Mouse (Mus musculus) heart, postnatal 0 days (tissue): ENCODE data around the gene Gpr85.

Experiments used
- CTCF ChIP-seq: IDR thresholded peaks from 2 replicates; pipeline ENCODE4 v1.5.1; 2016; ENCODE audit warnings: antibody characterized with exemption, control low read depth, low read depth
- EP300 ChIP-seq: IDR thresholded peaks from 2 replicates; pipeline ENCODE4 v1.6.1; 2016; ENCODE audit warnings: antibody characterized with exemption, low read depth

DNA sequence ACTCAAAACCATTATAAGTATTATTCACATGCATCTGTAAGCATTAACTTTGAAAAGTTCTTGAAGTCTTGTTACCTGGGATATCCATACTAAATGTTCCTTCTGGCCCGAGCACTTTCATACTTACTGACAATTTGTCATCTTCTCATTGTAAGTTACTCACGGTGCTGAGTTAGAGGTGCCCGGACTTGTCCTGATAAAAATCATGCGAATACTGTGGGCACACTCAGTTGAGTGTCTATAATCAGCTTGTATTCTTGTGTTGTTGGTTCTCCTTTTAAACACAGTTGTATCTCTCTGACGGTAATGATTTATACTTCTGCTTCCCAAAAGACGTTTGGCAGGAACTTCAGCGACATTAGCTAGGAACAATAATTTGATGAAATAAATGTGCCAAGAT is 32.3 kb upstream of the Gpr85 start:
- TF ChIP-seq CTCF (no peak), EP300 (no peak)
